Mouse (Mus musculus) bone marrow, adult 2 months (tissue): Measurements from ENCODE around the gene Igf2bp3.

Experiments
- CTCF ChIP-seq: fragments of 200-500 bp; IDR thresholded peaks from 2 replicates; pipeline ENCODE4 v1.5.1; 2011; ENCODE audit warnings: low read length, control low read depth; ENCODE audit not compliant: control insufficient read depth, insufficient read depth
- POLR2A ChIP-seq: fragments of 200-500 bp; IDR thresholded peaks from 2 replicates; pipeline ENCODE4 v1.6.1; 2011; ENCODE audit warnings: low read depth, mild to moderate bottlenecking, control low read depth, low read length, borderline replicate concordance; ENCODE audit not compliant: control insufficient read depth

DNA sequence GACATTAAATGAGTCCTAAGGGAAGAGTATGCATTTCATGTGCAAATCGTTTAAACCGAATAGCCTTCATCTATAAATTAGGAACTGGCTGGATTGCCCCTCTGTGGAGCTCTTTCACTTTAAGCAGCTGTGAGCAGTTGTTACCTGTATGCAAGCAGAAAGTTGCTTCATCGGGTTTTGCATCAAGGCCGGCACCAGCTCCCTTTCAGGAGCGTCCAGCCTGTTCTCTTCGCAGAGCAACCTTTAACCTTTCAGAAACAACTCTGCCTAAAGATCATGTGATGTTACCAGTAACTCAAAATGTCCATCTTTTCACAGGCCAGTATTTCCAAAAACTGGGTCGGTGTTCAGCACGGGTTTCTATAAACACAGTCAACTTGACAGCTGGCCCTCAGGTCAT lies 167.8 kb downstream of the Igf2bp3 start:
- no peak for TF ChIP-seq CTCF
- no peak for TF ChIP-seq POLR2A
